In the genomic region with DNA sequence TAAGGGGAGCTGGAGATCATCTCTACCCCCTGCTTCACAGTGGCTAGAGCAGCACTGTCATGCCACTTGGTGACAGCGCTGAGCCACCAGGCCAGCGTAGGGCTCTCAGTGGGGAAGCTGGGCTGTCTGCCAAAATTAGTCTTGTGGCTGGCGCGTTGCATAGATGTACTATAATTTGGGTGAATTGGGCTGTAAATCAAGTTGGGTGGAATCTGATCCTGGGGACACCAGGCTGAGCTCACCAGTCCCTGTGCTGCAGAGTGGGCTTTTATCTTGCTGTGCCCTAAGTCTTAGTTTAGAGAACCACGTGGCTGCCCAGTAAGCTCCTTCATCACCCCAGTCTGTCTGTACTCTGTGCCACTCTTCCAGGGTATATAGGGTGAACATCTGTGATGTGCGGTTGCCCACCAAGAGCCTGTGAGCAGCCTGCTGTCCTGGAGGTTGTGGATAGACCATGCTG, we compare ENCODE assay signal across 9 mouse cellular contexts. TPM values are rescaled to one million over a fixed set of nuclear protein-coding genes. Genes with fewer than 3 reads are reported as not detected.
A peak's percentile ranks its signal among the peaks of the same experiment; 100 is the strongest.
DNase-seq lines count a peak whose midpoint lies in the region; ATAC-seq and TF ChIP-seq lines count a peak whose summit lies in the region.
"Had no signal": no experiment of that assay in that cellular context is flagged by ENCODE, and none has a peak within 500 bp of the region (broad histone marks: within the 10 kb centered on the region; RNA-seq: fewer than 3 reads in every experiment).

No protein-coding gene starts in this region.

- no peak for TF ChIP-seq CTCF in cortical plate, adult 2 months (IDR thresholded peaks at IDR 0.05; ENCODE audit: extremely low read depth, insufficient read depth, low read length)
- peak; percentile 42 for TF ChIP-seq CTCF in heart, postnatal 0 days (IDR thresholded peaks at IDR 0.05; ENCODE audit: low read depth)

- H3K4me2 ChIP-seq in heart, postnatal 0 days (ENCODE audit: low read depth, low read length), result no peak overlapping the region
- H3K4me2 ChIP-seq: limb, embryonic 12.5 days had no signal

- peak overlapping the region; percentile 51 for H3K27ac ChIP-seq in cortical plate, adult 2 months (ENCODE audit: insufficient read depth, low read length)
- no peak overlapping the region for H3K27ac ChIP-seq in heart, postnatal 0 days (ENCODE audit: low read depth)
- H3K27ac ChIP-seq: limb, embryonic 12.5 days had no signal

- H3K9me3 ChIP-seq in heart, postnatal 0 days (replicated peaks; ENCODE audit: control insufficient read depth, low read length), result no peaks in the 10 kb centered on the region
- H3K9me3 ChIP-seq: limb, embryonic 12.5 days had no signal

- no peak overlapping the region for H3K4me3 ChIP-seq in cortical plate, adult 2 months (ENCODE audit: insufficient read depth, low read length)
- no peak overlapping the region for H3K4me3 ChIP-seq in heart, postnatal 0 days (ENCODE audit: low read depth, low read length)
- H3K4me3 ChIP-seq: limb, embryonic 12.5 days had no signal

- H3K9ac ChIP-seq in heart, postnatal 0 days (replicated peaks; ENCODE audit: low read depth, low read length), result no peak overlapping the region

- TF ChIP-seq POLR2A in cortical plate, adult 2 months (IDR thresholded peaks at IDR 0.05; ENCODE audit: extremely low read depth, insufficient read depth, low read length), result no peak

- ATAC-seq in heart, postnatal 0 days (ENCODE audit: insufficient read depth, low read depth), result peak; percentile 82
- peak; percentile 83 for ATAC-seq in megakaryocyte-erythroid progenitor cell, adult 5-6 weeks (replicated peaks; ENCODE audit: low FRiP score, low TSS enrichment, poor library complexity, severe bottlenecking)

- no peak for TF ChIP-seq EP300 in heart, postnatal 0 days (IDR thresholded peaks at IDR 0.05; ENCODE audit: low read depth)

- H3K36me3 ChIP-seq in heart, postnatal 0 days (replicated peaks; ENCODE audit: control insufficient read depth, insufficient read depth, low read length), result peaks cover 60% of the 10 kb centered on the region

- 29% methylated on average over 6 of the region's 6 CpGs for WGBS in heart, postnatal 0 days

- DNase-seq in retina, postnatal 1 day, result peak; percentile 65
- DNase-seq in retina, embryonic 14.5 days (ENCODE audit: low spot score), result no peak
- peak; percentile 70 for DNase-seq in heart, postnatal 0 days (ENCODE audit: low spot score)
- DNase-seq in layer of hippocampus, adult 8-10 months (ENCODE audit: low spot score in 2 of 2), result peak; percentile 59 to 75
- DNase-seq in thymus, postnatal 4 days, result no peak
- no peak for DNase-seq in urinary bladder, adult 18-20 months (ENCODE audit: low spot score in 2 of 2)

- peaks cover 11% of the 10 kb centered on the region for H3K4me1 ChIP-seq in cortical plate, adult 2 months (ENCODE audit: control insufficient read depth, insufficient read depth, low read length)
- peaks cover 11% of the 10 kb centered on the region; the same call in 1 of the 2 replicates for H3K4me1 ChIP-seq in heart, postnatal 0 days (ENCODE audit: control insufficient read depth, insufficient read depth)

- no peaks in the 10 kb centered on the region for H3K27me3 ChIP-seq in heart, postnatal 0 days (ENCODE audit: control insufficient read depth, insufficient read depth, low read length)
- H3K27me3 ChIP-seq: limb, embryonic 12.5 days had no signal

RNA-seq across cellular contexts. Expression of gene Ranbp3, which starts 20.8 kb away (rescaled TPM):
- polyA plus RNA-seq in cortical plate, adult 2 months (2012; rRNA removed), result 104 and 107 TPM in 2 replicates
- 60.9 and 64.7 TPM in 2 replicates for total RNA-seq in heart, postnatal 0 days (2014; rRNA removed; ENCODE audit: low replicate concordance)
- 38.8 and 40.6 TPM in 2 replicates for polyA plus RNA-seq in heart, postnatal 0 days (2015; fragmentation: Nextera tagmentation; extraction: Ambion mirVana)
- 10 to 100 TPM; 89.0 to 93.5 (median 93.0) TPM for total RNA-seq in layer of hippocampus, adult 8-10 months (2022)
- 81.7 and 94.5 TPM in 2 replicates for total RNA-seq in megakaryocyte-erythroid progenitor cell, adult 5-6 weeks (2014; fragmentation: Nextera tagmentation)
- total RNA-seq in megakaryocyte-erythroid progenitor cell, adult 5-6 weeks (2017), result 50.6 and 58.1 TPM in 2 replicates

RNA-seq across cellular contexts. Expression of gene Ndufa11, which starts 23.7 kb away (rescaled TPM):
- 332 and 357 TPM in 2 replicates for polyA plus RNA-seq in cortical plate, adult 2 months (2012; rRNA removed)
- 892 and 948 TPM in 2 replicates for total RNA-seq in heart, postnatal 0 days (2014; rRNA removed; ENCODE audit: low replicate concordance)
- 1,914 and 1,978 TPM in 2 replicates for polyA plus RNA-seq in heart, postnatal 0 days (2015; fragmentation: Nextera tagmentation; extraction: Ambion mirVana)
- 100 to 1,000 TPM; 161 to 224 (median 198) TPM for total RNA-seq in layer of hippocampus, adult 8-10 months (2022)
- total RNA-seq in megakaryocyte-erythroid progenitor cell, adult 5-6 weeks (2014; fragmentation: Nextera tagmentation), result 181 and 226 TPM in 2 replicates
- total RNA-seq in megakaryocyte-erythroid progenitor cell, adult 5-6 weeks (2017), result 75.6 and 167 TPM in 2 replicates

RNA-seq across cellular contexts. Expression of gene Vmac, which starts 23.9 kb away (rescaled TPM):
- 16.7 and 18.2 TPM in 2 replicates for polyA plus RNA-seq in cortical plate, adult 2 months (2012; rRNA removed)
- total RNA-seq in heart, postnatal 0 days (2014; rRNA removed; ENCODE audit: low replicate concordance), result 15.1 and 16.3 TPM in 2 replicates
- 10.7 and 11.0 TPM in 2 replicates for polyA plus RNA-seq in heart, postnatal 0 days (2015; fragmentation: Nextera tagmentation; extraction: Ambion mirVana)
- total RNA-seq in layer of hippocampus, adult 8-10 months (2022), result 10 to 100 TPM; 10.3 to 15.4 (median 12.5) TPM
- 4.5 and 5.5 TPM in 2 replicates for total RNA-seq in megakaryocyte-erythroid progenitor cell, adult 5-6 weeks (2014; fragmentation: Nextera tagmentation)
- 4.1 and 7.6 TPM in 2 replicates for total RNA-seq in megakaryocyte-erythroid progenitor cell, adult 5-6 weeks (2017)

Comparison
In these comparisons a context has a peak if more than half of its experiments do, and no peak if none do; other contexts are left out.
1. DNase-seq: peak in retina, postnatal 1 day (single experiment), heart, postnatal 0 days (single experiment) and layer of hippocampus, adult 8-10 months (2 of 2); none in retina, embryonic 14.5 days (single experiment), thymus, postnatal 4 days (single experiment) and urinary bladder, adult 18-20 months (0 of 2).